Mouse (Mus musculus) liver, postnatal 0 days (tissue): Measurements from ENCODE around the gene Rapgef6. TPM values are rescaled to one million over a fixed set of nuclear protein-coding genes. Genes with fewer than 3 reads are reported as not detected.

ENCODE experiments used
- ATAC-seq: fragments of 200-750 bp; cut with Nextera tagmentation; 2 replicates; pipeline ENCODE4 v1.8.0; 2017; ENCODE audit warnings: mild to moderate bottlenecking, moderate library complexity
- DNase-seq: peaks from one replicate; pipeline ENCODE4 v3.0.0-alpha.2; 2016
- H3K27ac ChIP-seq: fragments of 300-500 bp; sonication (generic); 2 replicates; pipeline ENCODE4 v1.5.1; 2014; ENCODE audit warnings: antibody characterized with exemption, moderate library complexity, mild to moderate bottlenecking, low read depth
- H3K27me3 ChIP-seq: fragments of 300-500 bp; sonication (generic); 2 replicates; pipeline ENCODE4 v1.6.1; 2014; ENCODE audit warnings: low read length, control low read depth, mixed read lengths; ENCODE audit not compliant: insufficient read depth
- H3K36me3 ChIP-seq: fragments of 300-500 bp; sonication (generic); replicated peaks from 2 replicates; pipeline ENCODE4 v1.6.1; 2014; ENCODE audit warnings: mild to moderate bottlenecking, control low read depth, low read length, moderate library complexity, mixed read lengths; ENCODE audit not compliant: insufficient read depth
- H3K4me1 ChIP-seq: fragments of 300-500 bp; sonication (generic); 2 replicates; pipeline ENCODE4 v1.6.1; 2014; ENCODE audit warnings: antibody characterized with exemption, mild to moderate bottlenecking, control low read depth; ENCODE audit not compliant: insufficient read depth
- H3K4me2 ChIP-seq: fragments of 300-500 bp; sonication (generic); 2 replicates; pipeline ENCODE4 v1.6.1; 2014; ENCODE audit warnings: low read depth, mild to moderate bottlenecking, low read length, moderate library complexity, mixed read lengths
- H3K4me3 ChIP-seq: fragments of 300-500 bp; sonication (generic); 2 replicates; pipeline ENCODE4 v1.5.1; 2014; ENCODE audit warnings: low read depth, low read length
- H3K9ac ChIP-seq: fragments of 300-500 bp; sonication (generic); replicated peaks from 2 replicates; pipeline ENCODE4 v1.6.1; 2014; ENCODE audit warnings: mild to moderate bottlenecking, moderate library complexity
- H3K9me3 ChIP-seq: fragments of 300-500 bp; sonication (generic); 2 replicates; pipeline ENCODE4 v1.6.1; 2016; ENCODE audit warnings: mild to moderate bottlenecking, control low read depth, low read length, mixed read lengths
- CTCF ChIP-seq: sonication (generic); IDR thresholded peaks from 2 replicates; pipeline ENCODE4 v1.5.1; 2016; ENCODE audit warnings: antibody characterized with exemption, low read depth
- EP300 ChIP-seq: IDR thresholded peaks from 2 replicates; pipeline ENCODE4 v1.6.1; 2016; ENCODE audit warnings: antibody characterized with exemption, low read depth, mild to moderate bottlenecking
- WGBS: fragments of 180-500 bp; shearing (Covaris S2); extraction: QIAGEN DNeasy Blood & Tissue Kit; methylation state at CpG from one replicate; pipeline ENCODE4 v1.1.7; 2014; ENCODE audit not compliant: insufficient replicate concordance; 5-methylcytosine and 5-hydroxymethylcytosine counted together
- polyA plus RNA-seq: library from polyadenylated mRNA; unstranded; fragments of >200 nt; fragmentation: Nextera tagmentation; extraction: Ambion mirVana; gene quantifications from 2 replicates; pipeline ENCODE4 v1.2.1, GENCODE M21; 2015

Gene Rapgef6
- polyA plus RNA-seq, 1 experiment from 2014 or later = 14.7 TPM

DNA sequence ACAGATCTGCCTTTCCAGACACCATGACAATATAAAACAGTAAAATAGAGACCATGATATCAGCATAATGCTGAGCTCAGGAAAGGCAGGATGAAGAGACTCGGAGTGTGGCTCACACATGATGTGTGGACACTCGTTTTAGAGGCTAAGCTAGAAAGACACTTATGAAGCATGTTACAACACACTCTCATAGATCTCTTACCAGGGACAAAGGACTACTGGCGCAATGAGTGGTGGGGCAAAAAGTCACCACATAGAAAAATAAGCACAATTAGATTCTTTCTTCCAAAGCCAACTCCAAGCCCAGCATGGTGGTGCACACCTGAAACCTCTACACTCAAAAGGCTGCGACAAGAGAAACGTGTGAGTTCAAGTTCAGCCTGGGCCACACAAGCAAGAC lies 208.3 kb downstream of the Rapgef6 start:
- TF ChIP-seq EP300 (no peak), CTCF (no peak)
- H3K27me3 ChIP-seq = no peaks in the 10 kb centered on the region
- H3K4me3 ChIP-seq = no peak overlapping the region
- no peaks in the 10 kb centered on the region for H3K9me3 ChIP-seq
- no peak overlapping the region for H3K4me2 ChIP-seq
- H3K36me3 ChIP-seq = peaks cover 11% of the 10 kb centered on the region; the same call in 1 of the 2 replicates
- DNase-seq (no peak), ATAC-seq (peak; percentile 56; the same call in 1 of the 2 replicates)
- H3K27ac ChIP-seq = no peak overlapping the region
- H3K4me1 ChIP-seq = peaks cover 5% of the 10 kb centered on the region
- 81% methylated on average over 5 of the region's 5 CpGs for WGBS
- no peak overlapping the region for H3K9ac ChIP-seq

DNA sequence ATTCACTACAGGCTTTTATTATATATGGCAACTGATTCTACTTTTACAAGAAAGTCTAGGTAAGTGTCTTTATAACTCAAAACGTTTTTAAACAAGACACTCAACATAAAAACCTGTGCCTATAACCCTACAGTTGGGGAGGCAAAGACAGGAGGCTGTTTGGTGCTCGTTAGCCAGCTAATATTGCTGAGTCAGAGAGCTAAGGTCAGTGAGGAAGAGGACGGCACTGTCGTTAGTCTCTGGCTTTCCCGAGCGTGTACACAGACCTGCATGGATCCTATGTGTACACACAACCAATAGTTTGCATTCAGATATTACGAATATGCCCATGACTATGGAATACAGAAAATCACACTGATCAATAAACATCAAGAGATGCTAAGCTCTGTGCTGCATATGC lies 208.7 kb downstream of the Rapgef6 start:
- Histone ChIP-seq H3K4me2 (no peak overlapping the region), H3K9me3 (no peaks in the 10 kb centered on the region), H3K36me3 (peaks cover 13% of the 10 kb centered on the region), H3K27me3 (no peaks in the 10 kb centered on the region), H3K4me3 (no peak overlapping the region), H3K27ac (no peak overlapping the region), H3K9ac (no peak overlapping the region), H3K4me1 (peaks cover 5% of the 10 kb centered on the region)
- TF ChIP-seq EP300 (no peak), CTCF (no peak)
- DNase-seq (no peak), ATAC-seq (peak; percentile 62)
- 54% methylated on average over 7 of the region's 7 CpGs for WGBS

DNA sequence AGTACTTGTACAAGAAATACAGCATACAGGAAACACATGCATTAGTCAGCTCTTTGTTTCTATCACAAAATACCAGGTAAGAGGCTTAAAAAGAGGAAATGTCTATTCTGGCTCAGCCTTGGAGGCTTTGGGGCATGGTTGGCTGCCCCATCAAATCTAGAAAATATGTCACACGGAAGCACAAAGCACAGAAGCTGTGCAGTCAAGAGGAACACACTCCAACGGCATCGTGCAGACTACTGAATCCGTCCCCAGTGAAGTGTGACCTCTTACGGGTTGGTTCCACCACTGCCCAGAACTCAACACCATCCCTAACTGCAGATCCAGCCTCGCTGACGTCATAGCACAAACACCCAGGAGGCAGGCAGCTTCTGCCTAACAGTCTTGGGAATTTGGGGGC lies 210.9 kb downstream of the Rapgef6 start:
- Histone ChIP-seq H3K36me3 (peaks cover 19% of the 10 kb centered on the region), H3K9me3 (no peaks in the 10 kb centered on the region), H3K4me2 (no peak overlapping the region), H3K4me1 (no peaks in the 10 kb centered on the region; the same call in 1 of the 2 replicates), H3K27ac (no peak overlapping the region), H3K27me3 (no peaks in the 10 kb centered on the region), H3K4me3 (no peak overlapping the region), H3K9ac (no peak overlapping the region)
- 52% methylated on average over 7 of the region's 7 CpGs for WGBS
- DNase-seq = no peak
- TF ChIP-seq CTCF = no peak
- no peak; the same call in 1 of the 2 replicates for TF ChIP-seq EP300
- ATAC-seq = peak; percentile 31; the same call in 1 of the 2 replicates

DNA sequence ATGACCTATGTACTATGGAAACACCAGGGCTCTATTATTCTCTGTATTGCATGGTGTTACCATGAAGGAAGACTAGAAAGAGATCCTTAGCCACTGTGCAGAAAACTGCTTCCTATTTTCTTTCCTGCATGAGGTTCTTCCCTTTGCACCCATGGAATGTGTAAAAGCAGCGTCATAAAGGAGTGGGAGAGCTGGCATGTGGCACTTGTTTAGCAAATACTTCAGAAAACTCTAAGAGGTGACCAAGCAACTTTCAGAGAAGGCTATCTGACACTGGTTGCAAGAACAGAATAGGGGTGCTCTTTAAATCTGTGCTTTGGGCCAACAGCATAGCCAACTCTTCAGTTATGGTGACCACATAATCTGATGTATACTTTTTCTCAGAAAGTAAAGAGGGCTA lies 212.5 kb downstream of the Rapgef6 start:
- Histone ChIP-seq H3K27ac (no peak overlapping the region), H3K4me3 (no peak overlapping the region), H3K36me3 (peaks cover 20% of the 10 kb centered on the region), H3K9me3 (no peaks in the 10 kb centered on the region), H3K4me2 (no peak overlapping the region), H3K4me1 (no peaks in the 10 kb centered on the region; the same call in 1 of the 2 replicates), H3K9ac (no peak overlapping the region), H3K27me3 (no peaks in the 10 kb centered on the region)
- ATAC-seq (no peak), DNase-seq (no peak)
- TF ChIP-seq EP300 (no peak), CTCF (no peak)
- 74% methylated on average over 1 of the region's 1 CpGs for WGBS

DNA sequence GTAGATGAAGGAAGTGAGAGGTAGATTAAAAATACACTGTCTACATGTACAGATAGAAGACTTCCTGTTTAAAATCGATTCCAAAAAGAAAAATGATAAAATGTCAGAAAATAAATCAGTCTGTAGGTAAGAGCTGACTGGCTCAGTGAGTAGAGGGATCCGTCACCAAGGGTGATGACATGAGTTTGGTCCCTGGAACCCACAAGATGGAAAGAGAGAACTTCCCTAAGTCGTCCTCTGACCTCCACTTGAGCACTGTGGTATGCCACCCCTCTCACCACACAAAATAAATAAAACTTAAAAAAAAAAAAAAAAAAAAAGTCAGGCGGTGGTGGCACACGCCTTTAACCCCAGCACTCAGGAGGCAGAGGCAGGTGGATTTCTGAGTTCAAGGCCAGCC lies 214.3 kb downstream of the Rapgef6 start:
- H3K9ac ChIP-seq = no peak overlapping the region
- no peak for ATAC-seq

DNA sequence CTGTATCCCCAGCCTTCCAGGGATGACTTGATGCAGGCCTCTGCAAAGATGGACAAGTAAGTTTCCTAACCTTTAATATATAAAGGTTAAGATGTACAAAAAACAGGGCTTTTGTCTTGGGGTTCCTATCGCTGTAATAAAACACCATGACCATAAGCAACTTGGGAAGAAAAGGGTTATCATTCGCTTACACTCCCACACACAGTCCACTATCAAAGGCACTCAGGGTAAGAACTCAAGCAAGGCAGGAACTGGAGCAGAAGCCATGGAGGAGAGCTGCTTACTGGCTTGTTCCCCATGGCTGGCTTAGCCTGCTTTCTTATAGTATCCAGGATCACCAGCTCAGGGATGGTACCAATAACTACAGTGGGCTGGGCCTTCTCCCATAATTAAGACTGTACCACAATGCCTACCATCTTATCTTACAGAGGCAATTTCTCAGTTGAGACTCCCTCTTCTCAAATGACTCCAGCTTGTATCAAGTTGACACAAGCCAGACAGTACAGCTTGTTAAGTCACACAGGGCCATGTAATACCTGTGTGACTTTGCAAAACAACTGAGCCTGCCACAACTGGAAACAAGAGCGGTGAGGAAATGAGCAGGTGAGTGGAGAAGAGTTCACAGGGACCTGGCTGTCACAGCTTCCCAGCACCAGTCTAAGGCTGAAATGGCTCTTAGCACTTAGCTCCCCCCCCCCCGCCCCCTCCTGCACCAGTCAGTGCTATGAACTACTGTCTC lies 216.5 kb downstream of the Rapgef6 start:
- H3K4me1 ChIP-seq = no peaks in the 10 kb centered on the region
- no peak overlapping the region for H3K9ac ChIP-seq
- no peak for TF ChIP-seq EP300
- TF ChIP-seq CTCF = no peak
- DNase-seq (no peak), ATAC-seq (no peak)
- H3K36me3 ChIP-seq = peaks cover 20% of the 10 kb centered on the region
- no peak overlapping the region for H3K4me3 ChIP-seq
- H3K9me3 ChIP-seq = no peaks in the 10 kb centered on the region
- H3K27ac ChIP-seq = no peak overlapping the region
- WGBS = 80% methylated on average over 4 of the region's 4 CpGs
- no peak overlapping the region for H3K4me2 ChIP-seq
- no peaks in the 10 kb centered on the region for H3K27me3 ChIP-seq

More for the DNA sequence above, 214.3 kb downstream of the Rapgef6 start:
- H3K4me3 ChIP-seq = no peak overlapping the region
- no peaks in the 10 kb centered on the region for H3K9me3 ChIP-seq
- no peak overlapping the region for H3K27ac ChIP-seq
- DNase-seq = no peak
- peaks cover 22% of the 10 kb centered on the region for H3K36me3 ChIP-seq
- H3K4me1 ChIP-seq = no peaks in the 10 kb centered on the region; the same call in 1 of the 2 replicates
- H3K27me3 ChIP-seq = no peaks in the 10 kb centered on the region
- TF ChIP-seq EP300 (no peak), CTCF (no peak)
- H3K4me2 ChIP-seq = no peak overlapping the region
- 73% methylated on average over 5 of the region's 5 CpGs for WGBS
